25 mouse cellular contexts compared by ENCODE assay signal in genomic region chr1:191449537-191449936, GRCm38 (mm10). TPM values are rescaled to one million over a fixed set of nuclear protein-coding genes. Genes with fewer than 3 reads are reported as not detected.
DNase-seq lines count a peak whose midpoint lies in the region; ATAC-seq and TF ChIP-seq lines count a peak whose summit lies in the region.
"Had no signal": no experiment of that assay in that cellular context is flagged by ENCODE, and none has a peak within 500 bp of the region (broad histone marks: within the 10 kb centered on the region; RNA-seq: fewer than 3 reads in every experiment).

No protein-coding gene starts in this region.

- TF ChIP-seq EP300 in MEL (IDR thresholded peaks at IDR 0.05; ENCODE audit: low read depth in 1 of 2, low read length in 2 of 2): no peak

- no peak overlapping the region for H3K27ac ChIP-seq in liver, embryonic 12.5 days
- H3K27ac ChIP-seq in MEL (ENCODE audit: control insufficient read depth, low read depth, low read length): 0 out of 2 replicates have a peak overlapping the region, but pooled peaks have one; percentile 8
- H3K27ac ChIP-seq in thymus, adult 2 months (ENCODE audit: control insufficient read depth, insufficient read depth, low read length): no peak overlapping the region
- H3K27ac ChIP-seq: embryonic facial prominence, embryonic 13.5 days; forebrain, embryonic 12.5 days; gastrocnemius, adult 2 months; hindbrain, postnatal 0 days; kidney, embryonic 15.5 days; limb, embryonic 12.5 days; liver, embryonic 14.5 days; macrophage; midbrain, embryonic 12.5 days; neural tube, embryonic 15.5 days; stomach, postnatal 0 days had no signal

- H3K9ac ChIP-seq in liver, embryonic 12.5 days: no peak overlapping the region
- H3K9ac ChIP-seq in MEL (ENCODE audit: control insufficient read depth, low read depth, low read length, poor library complexity, severe bottlenecking): no peak overlapping the region
- H3K9ac ChIP-seq: embryonic facial prominence, embryonic 13.5 days; forebrain, embryonic 12.5 days; kidney, embryonic 15.5 days; limb, embryonic 12.5 days; liver, embryonic 14.5 days; midbrain, embryonic 12.5 days; neural tube, embryonic 15.5 days had no signal

- TF ChIP-seq RAD21 in MEL (IDR thresholded peaks at IDR 0.05; ENCODE audit: low read depth, low read length): no peak

- H3K4me3 ChIP-seq in liver, embryonic 12.5 days: no peak overlapping the region
- no peak overlapping the region for H3K4me3 ChIP-seq in MEL (ENCODE audit: control insufficient read depth in 1 of 2, insufficient read depth in 1 of 2, low read depth in 2 of 2, low read length in 2 of 2)
- no peak overlapping the region for H3K4me3 ChIP-seq in thymus, adult 2 months (ENCODE audit: control insufficient read depth, insufficient read depth, low read length)
- H3K4me3 ChIP-seq: embryonic facial prominence, embryonic 13.5 days; erythroblast, embryonic 14.5 days; forebrain, embryonic 12.5 days; gastrocnemius, adult 2 months; kidney, embryonic 15.5 days; limb, embryonic 12.5 days; midbrain, embryonic 12.5 days; neural tube, embryonic 15.5 days had no signal

- no peaks in the 10 kb centered on the region for H3K27me3 ChIP-seq in liver, embryonic 12.5 days (replicated peaks)
- no peaks in the 10 kb centered on the region for H3K27me3 ChIP-seq in MEL (ENCODE audit: control insufficient read depth in 1 of 2, insufficient read depth in 2 of 2, low read length in 2 of 2)
- H3K27me3 ChIP-seq in thymus, adult 2 months (ENCODE audit: control insufficient read depth, insufficient read depth, low read length): no peaks in the 10 kb centered on the region
- H3K27me3 ChIP-seq: embryonic facial prominence, embryonic 13.5 days; forebrain, embryonic 12.5 days; kidney, embryonic 15.5 days; limb, embryonic 12.5 days; midbrain, embryonic 12.5 days; neural tube, embryonic 15.5 days had no signal

- H3K4me1 ChIP-seq in liver, embryonic 12.5 days: peaks cover 64% of the 10 kb centered on the region
- H3K4me1 ChIP-seq in MEL (ENCODE audit: control insufficient read depth in 1 of 2, insufficient read depth in 2 of 2, low read length in 2 of 2): peaks cover 6 to 42% of the 10 kb centered on the region in 2 experiments; a peak in 3 of 4 replicates
- peaks cover 39% of the 10 kb centered on the region for H3K4me1 ChIP-seq in thymus, adult 2 months (replicated peaks; ENCODE audit: control insufficient read depth, insufficient read depth, low read length)
- H3K4me1 ChIP-seq: forebrain, embryonic 12.5 days; midbrain, embryonic 12.5 days; neural tube, embryonic 15.5 days had no signal

- DNase-seq in liver: no peak
- DNase-seq in MEL (ENCODE audit: low read depth, low spot score): no peak
- peak; percentile 70 for DNase-seq in adrenal gland, postnatal 14 days
- no peak for DNase-seq in thymus, adult 2 months
- no peak for DNase-seq in urinary bladder, adult 18-20 months (ENCODE audit: low spot score in 2 of 2)
- DNase-seq: cerebellum, adult 8-10 months; cerebellum, postnatal 36 days; embryo, embryonic 11 days; gastrocnemius, adult 2 months; kidney, postnatal 4 days had no signal

- no peak for ATAC-seq in liver, embryonic 12.5 days
- ATAC-seq in megakaryocyte progenitor cell, adult 5-6 weeks (replicated peaks; ENCODE audit: poor library complexity): peak; percentile 26
- ATAC-seq: activated CD4-positive, CD25-positive, alpha-beta regulatory T cell, adult 4 months; hindbrain, postnatal 0 days; intestine, postnatal 0 days had no signal

- no peak for TF ChIP-seq POLR2A in MEL (IDR thresholded peaks at IDR 0.05; ENCODE audit: control insufficient read depth in 1 of 2, insufficient read depth in 1 of 2, low read depth in 1 of 2, low read length in 2 of 2, poor library complexity in 1 of 2)
- TF ChIP-seq POLR2A in thymus, adult 2 months (IDR thresholded peaks at IDR 0.05; ENCODE audit: control insufficient read depth, extremely low read depth, insufficient read depth, low read length, poor library complexity): no peak

- no peak for TF ChIP-seq CTCF in MEL (IDR thresholded peaks at IDR 0.05 in 2 of 3, conservative IDR thresholded peaks at IDR 0.05 in 1 of 3; ENCODE audit: control insufficient read depth in 1 of 3, insufficient read depth in 1 of 3, low read depth in 2 of 3, low read length in 3 of 3, poor library complexity in 1 of 3, severe bottlenecking in 1 of 3)
- no peak for TF ChIP-seq CTCF in thymus, adult 2 months (IDR thresholded peaks at IDR 0.05; ENCODE audit: borderline replicate concordance, control insufficient read depth, extremely low read depth, insufficient read depth, low read length, poor library complexity)

- no peaks in the 10 kb centered on the region for H3K9me3 ChIP-seq in liver, embryonic 12.5 days (replicated peaks)
- no peaks in the 10 kb centered on the region for H3K9me3 ChIP-seq in MEL (replicated peaks; ENCODE audit: insufficient read depth, low read length)
- H3K9me3 ChIP-seq: embryonic facial prominence, embryonic 13.5 days; forebrain, embryonic 12.5 days; kidney, embryonic 15.5 days; limb, embryonic 12.5 days; midbrain, embryonic 12.5 days; neural tube, embryonic 15.5 days had no signal

- 55% methylated on average over 4 of the region's 4 CpGs for WGBS in liver, embryonic 12.5 days (ENCODE audit: insufficient replicate concordance)
- WGBS in thymus, adult 2 months: 99% methylated on average over 4 of the region's 4 CpGs

- H3K4me2 ChIP-seq in liver, embryonic 12.5 days: 0 out of 2 replicates have a peak overlapping the region, but pooled peaks have one; percentile 12
- H3K4me2 ChIP-seq: embryonic facial prominence, embryonic 13.5 days; forebrain, embryonic 12.5 days; kidney, embryonic 15.5 days; limb, embryonic 12.5 days; midbrain, embryonic 12.5 days; neural tube, embryonic 15.5 days had no signal

- H3K36me3 ChIP-seq in liver, embryonic 12.5 days: no peaks in the 10 kb centered on the region
- H3K36me3 ChIP-seq in MEL (ENCODE audit: control insufficient read depth in 1 of 2, insufficient read depth in 2 of 2, low read length in 2 of 2): peaks cover 0 to 24% of the 10 kb centered on the region in 2 experiments; a peak in 2 of 4 replicates
- no peaks in the 10 kb centered on the region for H3K36me3 ChIP-seq in thymus, adult 2 months (ENCODE audit: control insufficient read depth, insufficient read depth, low read length)
- H3K36me3 ChIP-seq: embryonic facial prominence, embryonic 13.5 days; forebrain, embryonic 12.5 days; kidney, embryonic 15.5 days; limb, embryonic 12.5 days; midbrain, embryonic 12.5 days; neural tube, embryonic 15.5 days had no signal

- no peaks in the 10 kb centered on the region for H3K79me2 ChIP-seq in MEL (ENCODE audit: control insufficient read depth, insufficient read depth, low read length, poor library complexity)

TF ChIP-seq in MEL, 35 proteins besides CTCF, POLR2A, EP300 and RAD21:
- TF ChIP-seq TAL1 (IDR thresholded peaks at IDR 0.05; ENCODE audit: low read length) (no peak), MEF2A (IDR thresholded peaks at IDR 0.05; ENCODE audit: extremely low read depth, insufficient replicate concordance, low read depth, low read length, poor library complexity, severe bottlenecking) (no peak), E2F4 (IDR thresholded peaks at IDR 0.05; ENCODE audit: borderline replicate concordance, low read depth, low read length) (no peak), TCF12 (IDR thresholded peaks at IDR 0.05; ENCODE audit: low read depth, low read length) (no peak)
TF ChIP-seq in MEL: peak in this region for 0.

RNA-seq across cellular contexts. Expression of gene Ppp2r5a, which starts 46.5 kb away (rescaled TPM):
- polyA plus RNA-seq in liver, embryonic 12.5 days (2016; fragmentation: Nextera tagmentation; extraction: Ambion mirVana): 33.1 and 33.9 TPM in 2 replicates
- total RNA-seq in MEL (2012; rRNA removed): 46.6 and 55.7 TPM in 2 replicates
- polyA plus RNA-seq in MEL (2012; ENCODE audit: insufficient read depth in 1 of 2, insufficient read length in 2 of 2, low read depth in 1 of 2, low replicate concordance in 2 of 2, missing spikeins in 1 of 2): 10 to 100 TPM in 1 of 2 experiments, not detected in 1; 48.6 TPM
- 193 and 243 TPM in 2 replicates for total RNA-seq in adrenal gland, postnatal 14 days (2021)
- 124 and 129 TPM in 2 replicates for total RNA-seq in megakaryocyte progenitor cell, adult 5-6 weeks (2015)
- total RNA-seq in megakaryocyte progenitor cell, adult 5-6 weeks (2017): 125 and 139 TPM in 2 replicates
- polyA plus RNA-seq in thymus, adult 2 months (2012; rRNA removed): 145 and 167 TPM in 2 replicates
